9 mouse cellular contexts compared by ENCODE assay signal in the genomic region with DNA sequence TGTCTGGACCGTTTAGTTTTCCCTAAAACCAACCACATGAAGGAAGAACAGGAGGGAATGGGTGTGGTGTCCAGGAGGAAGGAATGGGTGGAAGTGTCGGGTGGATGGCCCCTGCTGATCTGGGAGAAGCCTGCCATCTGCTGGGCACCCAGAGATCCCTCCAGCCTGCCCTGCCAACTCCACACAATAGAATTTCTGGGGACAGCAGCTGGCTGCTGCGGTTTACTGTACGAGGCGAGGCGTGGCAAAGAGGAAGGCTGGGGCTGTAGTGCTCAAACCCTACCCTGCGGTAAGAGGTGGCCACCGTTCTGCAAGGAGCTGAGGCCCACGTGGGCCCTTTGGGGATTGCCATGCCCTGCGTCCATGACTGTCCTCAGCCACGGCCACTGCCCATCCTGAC. TPM values are rescaled to one million over a fixed set of nuclear protein-coding genes. Genes with fewer than 3 reads are reported as not detected.
DNase-seq lines count a peak whose midpoint lies in the region; ATAC-seq and TF ChIP-seq lines count a peak whose summit lies in the region.
"Had no signal": no experiment of that assay in that cellular context is flagged by ENCODE, and none has a peak within 500 bp of the region (broad histone marks: within the 10 kb centered on the region; RNA-seq: fewer than 3 reads in every experiment).

No protein-coding gene starts in this region.

- H3K9ac ChIP-seq in embryonic facial prominence, embryonic 13.5 days, result peak overlapping the region; percentile 36; the same call in 1 of the 2 replicates
- H3K9ac ChIP-seq in heart, embryonic 13.5 days, result 0 out of 2 replicates have a peak overlapping the region, but pooled peaks have one; percentile 4
- no peak overlapping the region for H3K9ac ChIP-seq in kidney, embryonic 15.5 days
- H3K9ac ChIP-seq in neural tube, embryonic 14.5 days (replicated peaks; ENCODE audit: low read depth, low read length), result peak overlapping the region; percentile 13; the same call in 1 of the 2 replicates

- H3K27ac ChIP-seq in embryonic facial prominence, embryonic 13.5 days, result no peak overlapping the region
- no peak overlapping the region for H3K27ac ChIP-seq in heart, embryonic 13.5 days (replicated peaks)
- no peak overlapping the region for H3K27ac ChIP-seq in kidney, embryonic 15.5 days
- peak overlapping the region; percentile 24; the same call in 1 of the 2 replicates for H3K27ac ChIP-seq in neural tube, embryonic 14.5 days (ENCODE audit: low read depth, low read length)

- peaks cover 51% of the 10 kb centered on the region for H3K4me1 ChIP-seq in embryonic facial prominence, embryonic 13.5 days
- peaks cover 28% of the 10 kb centered on the region for H3K4me1 ChIP-seq in heart, embryonic 13.5 days
- peaks cover 39% of the 10 kb centered on the region for H3K4me1 ChIP-seq in kidney, embryonic 15.5 days
- peaks cover 9% of the 10 kb centered on the region for H3K4me1 ChIP-seq in lung, adult 2 months (ENCODE audit: control insufficient read depth, insufficient read depth, low read length)
- peaks cover 22% of the 10 kb centered on the region for H3K4me1 ChIP-seq in neural tube, embryonic 14.5 days (ENCODE audit: control insufficient read depth, insufficient read depth, low read length)

- DNase-seq in CD8-positive naive resting alpha-beta T cell, adult 2 months (ENCODE audit: low read depth in 2 of 2, low spot score in 2 of 2), result peak; percentile 40 to 55
- peak; percentile 85 for DNase-seq in adrenal gland, postnatal 10 days
- DNase-seq in lung, adult 2 months, result peak; percentile 67
- peak; percentile 81 for DNase-seq in thymus, postnatal 0 days (ENCODE audit: low spot score)

- H3K4me3 ChIP-seq in embryonic facial prominence, embryonic 13.5 days, result no peak overlapping the region
- no peak overlapping the region for H3K4me3 ChIP-seq in heart, embryonic 13.5 days
- no peak overlapping the region for H3K4me3 ChIP-seq in kidney, embryonic 15.5 days (replicated peaks)
- H3K4me3 ChIP-seq in lung, adult 2 months (replicated peaks; ENCODE audit: extremely low read depth, low read depth, low read length), result no peak overlapping the region
- no peak overlapping the region for H3K4me3 ChIP-seq in neural tube, embryonic 14.5 days (ENCODE audit: low read depth, low read length)

- peak; percentile 35; the same call in 1 of the 2 replicates for ATAC-seq in embryonic facial prominence, embryonic 13.5 days (ENCODE audit: insufficient number of reproducible peaks, insufficient read depth, low FRiP score, low TSS enrichment, low read depth)
- peak; percentile 20; the same call in 1 of the 2 replicates for ATAC-seq in heart, embryonic 13.5 days (ENCODE audit: extremely low read depth, insufficient number of reproducible peaks, low FRiP score, low TSS enrichment)
- ATAC-seq in kidney, embryonic 15.5 days (replicated peaks; ENCODE audit: low FRiP score), result peak; percentile 54
- peak; percentile 72 for ATAC-seq in neural tube, embryonic 14.5 days (ENCODE audit: low read depth)

- H3K4me2 ChIP-seq in embryonic facial prominence, embryonic 13.5 days, result no peak overlapping the region
- H3K4me2 ChIP-seq in heart, embryonic 13.5 days, result no peak overlapping the region
- no peak overlapping the region for H3K4me2 ChIP-seq in kidney, embryonic 15.5 days
- H3K4me2 ChIP-seq in neural tube, embryonic 14.5 days (ENCODE audit: low read depth, low read length), result no peak overlapping the region

- TF ChIP-seq POLR2A in lung, adult 2 months (IDR thresholded peaks at IDR 0.05; ENCODE audit: borderline replicate concordance, extremely low read depth, low read depth, low read length), result no peak

- no peaks in the 10 kb centered on the region for H3K36me3 ChIP-seq in embryonic facial prominence, embryonic 13.5 days
- H3K36me3 ChIP-seq in heart, embryonic 13.5 days, result no peaks in the 10 kb centered on the region
- H3K36me3 ChIP-seq in kidney, embryonic 15.5 days, result no peaks in the 10 kb centered on the region
- H3K36me3 ChIP-seq in neural tube, embryonic 14.5 days (ENCODE audit: control insufficient read depth, insufficient read depth, low read length), result no peaks in the 10 kb centered on the region

- TF ChIP-seq CTCF in lung, adult 2 months (IDR thresholded peaks at IDR 0.05; ENCODE audit: insufficient read depth, low read length), result peak; percentile 87

- H3K9me3 ChIP-seq in embryonic facial prominence, embryonic 13.5 days, result no peaks in the 10 kb centered on the region
- no peaks in the 10 kb centered on the region for H3K9me3 ChIP-seq in heart, embryonic 13.5 days
- H3K9me3 ChIP-seq in kidney, embryonic 15.5 days (replicated peaks), result no peaks in the 10 kb centered on the region
- H3K9me3 ChIP-seq in neural tube, embryonic 14.5 days (ENCODE audit: control insufficient read depth, low read length), result no peaks in the 10 kb centered on the region

- H3K27me3 ChIP-seq in embryonic facial prominence, embryonic 13.5 days, result no peaks in the 10 kb centered on the region
- H3K27me3 ChIP-seq in heart, embryonic 13.5 days (replicated peaks), result 0 out of 2 replicates have a peak, but pooled peaks cover 5% of the 10 kb centered on the region
- 0 out of 2 replicates have a peak, but pooled peaks cover 6% of the 10 kb centered on the region for H3K27me3 ChIP-seq in kidney, embryonic 15.5 days
- H3K27me3 ChIP-seq in neural tube, embryonic 14.5 days (ENCODE audit: control insufficient read depth, insufficient read depth, low read length), result no peaks in the 10 kb centered on the region

- 20% methylated on average over 11 of the region's 11 CpGs for WGBS in embryonic facial prominence, embryonic 13.5 days
- WGBS in heart, embryonic 13.5 days, result 32% methylated on average over 11 of the region's 11 CpGs
- 22% methylated on average over 11 of the region's 11 CpGs for WGBS in kidney, embryonic 15.5 days
- 11% methylated on average over 11 of the region's 11 CpGs for WGBS in lung, adult 2 months
- WGBS in neural tube, embryonic 14.5 days, result 11% methylated on average over 11 of the region's 11 CpGs

RNA-seq across cellular contexts. Expression of a gene that starts 37.8 kb away (rescaled TPM):
- total RNA-seq in adrenal gland, postnatal 10 days (2021), result 10 to 100 TPM; 19.1 to 21.8 TPM
- polyA plus RNA-seq in embryonic facial prominence, embryonic 13.5 days (2015; fragmentation: Nextera tagmentation; extraction: Ambion mirVana), result 22.7 and 24.9 TPM in 2 replicates
- 9.6 and 9.7 TPM in 2 replicates for polyA plus RNA-seq in heart, embryonic 13.5 days (2015; fragmentation: Nextera tagmentation; extraction: Ambion mirVana)
- polyA plus RNA-seq in kidney, embryonic 15.5 days (2015; fragmentation: Nextera tagmentation; extraction: Ambion mirVana), result 12.8 and 15.0 TPM in 2 replicates
- 15.8 and 17.6 TPM in 2 replicates for polyA plus RNA-seq in lung, adult 2 months (2012; rRNA removed)
- 34.0 and 37.9 TPM in 2 replicates for polyA plus RNA-seq in neural tube, embryonic 14.5 days (2014; fragmentation: Nextera tagmentation; extraction: Ambion mirVana)
- polyA plus RNA-seq in thymus, postnatal 0 days (2015; fragmentation: Nextera tagmentation; extraction: Ambion mirVana), result 5.3 and 5.9 TPM in 2 replicates

RNA-seq across cellular contexts. Expression of a gene that starts 37.9 kb away (rescaled TPM):
- total RNA-seq in adrenal gland, postnatal 10 days (2021), result 1 to 10 TPM in 1 of 2 experiments, under 1 TPM in 1; 0.85 to 1.4 TPM
- polyA plus RNA-seq in embryonic facial prominence, embryonic 13.5 days (2015; fragmentation: Nextera tagmentation; extraction: Ambion mirVana), result 6.7 and 7.1 TPM in 2 replicates
- 1.5 and 3.1 TPM in 2 replicates for polyA plus RNA-seq in heart, embryonic 13.5 days (2015; fragmentation: Nextera tagmentation; extraction: Ambion mirVana)
- polyA plus RNA-seq in kidney, embryonic 15.5 days (2015; fragmentation: Nextera tagmentation; extraction: Ambion mirVana), result 4.6 and 6.5 TPM in 2 replicates
- 9.7 and 12.0 TPM in 2 replicates for polyA plus RNA-seq in lung, adult 2 months (2012; rRNA removed)
- polyA plus RNA-seq in neural tube, embryonic 14.5 days (2014; fragmentation: Nextera tagmentation; extraction: Ambion mirVana), result 12.0 and 13.5 TPM in 2 replicates
- 4.6 and 5.3 TPM in 2 replicates for polyA plus RNA-seq in thymus, postnatal 0 days (2015; fragmentation: Nextera tagmentation; extraction: Ambion mirVana)
- total RNA-seq: gastrocnemius, postnatal 36 days had no signal

Comparison
In these comparisons a context has a peak if more than half of its experiments do, and no peak if none do; other contexts are left out.
1. ATAC-seq: peak in every context shown above with its lines; median percentile 72 in neural tube, embryonic 14.5 days; 54 in kidney, embryonic 15.5 days; 35 in embryonic facial prominence, embryonic 13.5 days; 20 in heart, embryonic 13.5 days.